Mouse (Mus musculus) small intestine, adult 2 months (tissue): ENCODE measurements at regions not wholly inside any gene's neighbourhood (a gene's known extent, or its start where the extent isn't known, plus 50 kb on each side); places are given as distances from the start of the nearest gene placed in this dataset.

Experiments
- H3K27ac ChIP-seq: fragments of 200-500 bp; 2 replicates; pipeline ENCODE4 v1.5.1; 2012; ENCODE audit warnings: low read depth, low read length, control low read depth, inconsistent platforms; ENCODE audit not compliant: insufficient read depth
- H3K27me3 ChIP-seq: fragments of 200-500 bp; 2 replicates; pipeline ENCODE4 v1.6.1; 2012; ENCODE audit warnings: mild to moderate bottlenecking, moderate library complexity, low read length, inconsistent platforms; ENCODE audit not compliant: control insufficient read depth, insufficient read depth
- H3K36me3 ChIP-seq: fragments of 200-500 bp; 2 replicates; pipeline ENCODE4 v1.6.1; 2012; ENCODE audit warnings: mild to moderate bottlenecking, low read length, control low read depth, inconsistent platforms; ENCODE audit not compliant: control insufficient read depth, insufficient read depth
- H3K4me1 ChIP-seq: fragments of 200-500 bp; 2 replicates; pipeline ENCODE4 v1.6.1; 2012; ENCODE audit warnings: low read length, inconsistent platforms, mixed read lengths; ENCODE audit not compliant: control insufficient read depth, insufficient read depth, insufficient read length
- H3K4me3 ChIP-seq: fragments of 200-500 bp; 2 replicates; pipeline ENCODE4 v1.5.1; 2012; ENCODE audit warnings: low read depth, mild to moderate bottlenecking, control low read depth, inconsistent platforms, low read length, moderate library complexity
- CTCF ChIP-seq: fragments of 200-500 bp; IDR thresholded peaks from 2 replicates; pipeline ENCODE4 v1.5.1; 2012; ENCODE audit warnings: low read depth, mild to moderate bottlenecking, control low read depth, inconsistent platforms, low read length, moderate library complexity, mixed read lengths; ENCODE audit not compliant: insufficient replicate concordance, insufficient read length; ENCODE audit errors: extremely low read depth
- POLR2A ChIP-seq: fragments of 200-500 bp; IDR thresholded peaks from 2 replicates; pipeline ENCODE4 v1.6.1; 2012; ENCODE audit warnings: low read depth, mild to moderate bottlenecking, control low read depth, inconsistent platforms, low read length, moderate library complexity
- WGBS: fragments of 180-500 bp; shearing (Covaris S2); methylation state at CpG from one replicate; pipeline ENCODE4 v1.1.7; 2018; 5-methylcytosine and 5-hydroxymethylcytosine counted together

GRCm38 (mm10) chr8:26488590-26488989, 369.3 kb downstream of the Gm45692 start:
- H3K4me1 ChIP-seq, result no peaks in the 10 kb centered on the region
- H3K27ac ChIP-seq, result no peak overlapping the region
- no peaks in the 10 kb centered on the region for H3K36me3 ChIP-seq
- H3K27me3 ChIP-seq, result no peaks in the 10 kb centered on the region; the same call in 1 of the 2 replicates
- TF ChIP-seq POLR2A (no peak), CTCF (no peak)
- no peak overlapping the region for H3K4me3 ChIP-seq
- 74% methylated on average over 8 of the region's 8 CpGs for WGBS

- TF ChIP-seq POLR2A, result no peak
- no peak for TF ChIP-seq CTCF
- H3K36me3 ChIP-seq, result no peaks in the 10 kb centered on the region
- H3K27me3 ChIP-seq, result peaks cover 4% of the 10 kb centered on the region; the same call in 1 of the 2 replicates
- H3K27ac ChIP-seq, result no peak overlapping the region
- H3K4me1 ChIP-seq, result no peaks in the 10 kb centered on the region
- WGBS, result 85% methylated on average over 9 of the region's 9 CpGs
- H3K4me3 ChIP-seq, result no peak overlapping the region
Observed at GRCm38 (mm10) chr8:26501196-26501813, 382.0 kb downstream of the Gm45692 start.

- Histone ChIP-seq H3K4me3 (no peak overlapping the region), H3K27me3 (peaks cover 4% of the 10 kb centered on the region; the same call in 1 of the 2 replicates), H3K36me3 (no peaks in the 10 kb centered on the region), H3K27ac (no peak overlapping the region), H3K4me1 (no peaks in the 10 kb centered on the region)
- TF ChIP-seq CTCF (no peak), POLR2A (no peak)
- WGBS, result 74% methylated on average over 11 of the region's 11 CpGs
Observed at GRCm38 (mm10) chr8:26501814-26502572, 382.7 kb downstream of the Gm45692 start.

GRCm38 (mm10) chr8:26502772-26503171, 383.4 kb downstream of the Gm45692 start:
- Histone ChIP-seq H3K36me3 (no peaks in the 10 kb centered on the region), H3K4me3 (no peak overlapping the region), H3K4me1 (no peaks in the 10 kb centered on the region), H3K27ac (no peak overlapping the region), H3K27me3 (peaks cover 4% of the 10 kb centered on the region; the same call in 1 of the 2 replicates)
- TF ChIP-seq POLR2A, result no peak
- no peak for TF ChIP-seq CTCF
- WGBS, result 76% methylated on average over 4 of the region's 4 CpGs

- TF ChIP-seq POLR2A (no peak), CTCF (no peak)
- WGBS, result 62% methylated on average over 4 of the region's 4 CpGs
Observed at GRCm38 (mm10) chr8:26503918-26504317, 384.6 kb downstream of the Gm45692 start.

GRCm38 (mm10) chr8:26504319-26505035, 385.1 kb downstream of the Gm45692 start:
- Histone ChIP-seq H3K4me3 (no peak overlapping the region), H3K27ac (no peak overlapping the region), H3K27me3 (peaks cover 4% of the 10 kb centered on the region; the same call in 1 of the 2 replicates), H3K4me1 (no peaks in the 10 kb centered on the region), H3K36me3 (no peaks in the 10 kb centered on the region)
- no peak for TF ChIP-seq POLR2A
- WGBS, result 51% methylated on average over 16 of the region's 16 CpGs

More at GRCm38 (mm10) chr8:26503918-26504317, 384.6 kb downstream of the Gm45692 start:
- no peaks in the 10 kb centered on the region for H3K4me1 ChIP-seq
- no peak overlapping the region for H3K4me3 ChIP-seq
- peaks cover 4% of the 10 kb centered on the region; the same call in 1 of the 2 replicates for H3K27me3 ChIP-seq
- no peaks in the 10 kb centered on the region for H3K36me3 ChIP-seq
- no peak overlapping the region for H3K27ac ChIP-seq

GRCm38 (mm10) chr8:26507611-26508070, 388.3 kb downstream of the Gm45692 start:
- 12% methylated on average over 12 of the region's 12 CpGs for WGBS
- Histone ChIP-seq H3K27ac (no peak overlapping the region), H3K4me3 (no peak overlapping the region), H3K27me3 (no peaks in the 10 kb centered on the region; the same call in 1 of the 2 replicates), H3K4me1 (no peaks in the 10 kb centered on the region), H3K36me3 (no peaks in the 10 kb centered on the region)
- no peak for TF ChIP-seq CTCF
- no peak for TF ChIP-seq POLR2A
